8 mouse cellular contexts compared by ENCODE assay signal in genomic region chr11:115764698-115765097, GRCm38 (mm10). TPM values are rescaled to one million over a fixed set of nuclear protein-coding genes. Genes with fewer than 3 reads are reported as not detected.
A peak's percentile ranks its signal among the peaks of the same experiment; 100 is the strongest.
DNase-seq lines count a peak whose midpoint lies in the region; ATAC-seq and TF ChIP-seq lines count a peak whose summit lies in the region.

No protein-coding gene starts in this region.

- no peak for ATAC-seq in embryonic facial prominence, embryonic 11.5 days (replicated peaks; ENCODE audit: insufficient number of reproducible peaks, low FRiP score, low TSS enrichment, low read depth)
- no peak for ATAC-seq in hindbrain, embryonic 16.5 days
- no peak for ATAC-seq in midbrain, embryonic 15.5 days (replicated peaks)

- H3K4me1 ChIP-seq in kidney, adult 2 months (ENCODE audit: control insufficient read depth, insufficient read depth, low read length) = peaks cover 13% of the 10 kb centered on the region; the same call in 1 of the 2 replicates
- no peaks in the 10 kb centered on the region; the same call in 1 of the 2 replicates for H3K4me1 ChIP-seq in embryonic facial prominence, embryonic 11.5 days (ENCODE audit: control insufficient read depth, insufficient read depth, low read length)
- H3K4me1 ChIP-seq in hindbrain, embryonic 16.5 days (ENCODE audit: control insufficient read depth, insufficient read depth, low read depth, low read length) = peaks cover 18% of the 10 kb centered on the region
- H3K4me1 ChIP-seq in midbrain, embryonic 15.5 days = peaks cover 26% of the 10 kb centered on the region

- 14% methylated on average over 2 of the region's 2 CpGs for WGBS in kidney, adult 2 months
- WGBS in embryonic facial prominence, embryonic 11.5 days = 29% methylated on average over 2 of the region's 2 CpGs
- 18% methylated on average over 2 of the region's 2 CpGs for WGBS in hindbrain, embryonic 16.5 days
- 23% methylated on average over 2 of the region's 2 CpGs for WGBS in midbrain, embryonic 15.5 days

- H3K36me3 ChIP-seq in kidney, adult 2 months (ENCODE audit: control insufficient read depth, insufficient read depth, low read length) = no peaks in the 10 kb centered on the region
- no peaks in the 10 kb centered on the region for H3K36me3 ChIP-seq in embryonic facial prominence, embryonic 11.5 days (replicated peaks; ENCODE audit: control insufficient read depth, insufficient read depth, low read depth, low read length)
- no peaks in the 10 kb centered on the region for H3K36me3 ChIP-seq in hindbrain, embryonic 16.5 days (ENCODE audit: control insufficient read depth, insufficient read depth, low read length)
- H3K36me3 ChIP-seq in midbrain, embryonic 15.5 days (replicated peaks) = no peaks in the 10 kb centered on the region

- peak overlapping the region; percentile 71 for H3K27ac ChIP-seq in kidney, adult 2 months (ENCODE audit: insufficient read depth, low read depth, low read length)
- H3K27ac ChIP-seq in embryonic facial prominence, embryonic 11.5 days (replicated peaks; ENCODE audit: low read depth, low read length) = no peak overlapping the region
- peak overlapping the region; percentile 64 for H3K27ac ChIP-seq in hindbrain, embryonic 16.5 days (ENCODE audit: low read depth, low read length)
- H3K27ac ChIP-seq in midbrain, embryonic 15.5 days = peak overlapping the region; percentile 81

- TF ChIP-seq POLR2A in kidney, adult 2 months (IDR thresholded peaks at IDR 0.05; ENCODE audit: low read depth, low read length) = no peak

- DNase-seq in kidney, adult 2 months = no peak
- DNase-seq in kidney, adult 18-20 months = no peak
- no peak for DNase-seq in embryonic facial prominence, embryonic 11.5 days (ENCODE audit: low spot score)
- DNase-seq in cerebellum, adult 9-11 months = no peak
- DNase-seq in layer of hippocampus, postnatal 25 days (ENCODE audit: extremely low spot score in 1 of 2, low spot score in 1 of 2) = no peak
- DNase-seq in adrenal gland, adult 18-20 months (ENCODE audit: low spot score in 2 of 2) = no peak

- H3K4me3 ChIP-seq in kidney, adult 2 months (ENCODE audit: insufficient read depth, low read depth, low read length) = peak overlapping the region; percentile 50
- peak overlapping the region; percentile 92 for H3K4me3 ChIP-seq in embryonic facial prominence, embryonic 11.5 days (ENCODE audit: low read depth, low read length)
- peak overlapping the region; percentile 82 for H3K4me3 ChIP-seq in hindbrain, embryonic 16.5 days (ENCODE audit: low read length)
- peak overlapping the region; percentile 90 for H3K4me3 ChIP-seq in midbrain, embryonic 15.5 days

- H3K9ac ChIP-seq in embryonic facial prominence, embryonic 11.5 days (replicated peaks; ENCODE audit: low read length) = no peak overlapping the region
- peak overlapping the region; percentile 59 for H3K9ac ChIP-seq in hindbrain, embryonic 16.5 days (ENCODE audit: low read depth, low read length)
- H3K9ac ChIP-seq in midbrain, embryonic 15.5 days = peak overlapping the region; percentile 43; the same call in 1 of the 2 replicates

- H3K9me3 ChIP-seq in embryonic facial prominence, embryonic 11.5 days (replicated peaks; ENCODE audit: control insufficient read depth, low read length) = no peaks in the 10 kb centered on the region
- no peaks in the 10 kb centered on the region for H3K9me3 ChIP-seq in hindbrain, embryonic 16.5 days (ENCODE audit: control insufficient read depth, low read length)
- H3K9me3 ChIP-seq in midbrain, embryonic 15.5 days = no peaks in the 10 kb centered on the region

- TF ChIP-seq CTCF in kidney, adult 2 months (conservative IDR thresholded peaks at IDR 0.05; ENCODE audit: insufficient read depth, insufficient read length, low read depth, low read length) = no peak

- peak overlapping the region; percentile 8; the same call in 1 of the 2 replicates for H3K4me2 ChIP-seq in embryonic facial prominence, embryonic 11.5 days (ENCODE audit: low read depth, low read length)
- H3K4me2 ChIP-seq in hindbrain, embryonic 16.5 days (ENCODE audit: low read length) = peak overlapping the region; percentile 62
- peak overlapping the region; percentile 58 for H3K4me2 ChIP-seq in midbrain, embryonic 15.5 days

- no peaks in the 10 kb centered on the region for H3K27me3 ChIP-seq in kidney, adult 2 months (replicated peaks; ENCODE audit: control insufficient read depth, insufficient read depth, low read length)
- H3K27me3 ChIP-seq in embryonic facial prominence, embryonic 11.5 days (ENCODE audit: control insufficient read depth, insufficient read depth, low read length) = no peaks in the 10 kb centered on the region
- H3K27me3 ChIP-seq in hindbrain, embryonic 16.5 days (replicated peaks; ENCODE audit: control insufficient read depth, insufficient read depth, low read length) = no peaks in the 10 kb centered on the region
- H3K27me3 ChIP-seq in midbrain, embryonic 15.5 days (replicated peaks) = no peaks in the 10 kb centered on the region

RNA-seq across cellular contexts. Expression of gene Tmem94, which starts 0.5 kb away (rescaled TPM):
- 77.1 and 97.8 TPM in 2 replicates for polyA plus RNA-seq in kidney, adult 2 months (2012; rRNA removed)
- 10.3 and 14.6 TPM in 2 replicates for polyA plus RNA-seq in embryonic facial prominence, embryonic 11.5 days (2014; fragmentation: Nextera tagmentation; extraction: Ambion mirVana)
- polyA plus RNA-seq in hindbrain, embryonic 16.5 days (2015; fragmentation: Nextera tagmentation; extraction: Ambion mirVana) = 22.0 and 29.0 TPM in 2 replicates
- polyA plus RNA-seq in midbrain, embryonic 15.5 days (2015; fragmentation: Nextera tagmentation; extraction: Ambion mirVana) = 28.4 and 31.0 TPM in 2 replicates
- 10 to 100 TPM; 44.5 to 51.1 TPM for total RNA-seq in layer of hippocampus, postnatal 25 days (2021)
- 10 to 100 TPM; 57.3 to 70.3 TPM for total RNA-seq in adrenal gland, adult 18-20 months (2021)

RNA-seq across cellular contexts. Expression of gene Caskin2, which starts 48.7 kb away (rescaled TPM):
- 36.9 and 46.7 TPM in 2 replicates for polyA plus RNA-seq in kidney, adult 2 months (2012; rRNA removed)
- polyA plus RNA-seq in embryonic facial prominence, embryonic 11.5 days (2014; fragmentation: Nextera tagmentation; extraction: Ambion mirVana) = 11.9 TPM in 2 replicates
- 9.0 and 12.6 TPM in 2 replicates for polyA plus RNA-seq in hindbrain, embryonic 16.5 days (2015; fragmentation: Nextera tagmentation; extraction: Ambion mirVana)
- 9.4 and 11.1 TPM in 2 replicates for polyA plus RNA-seq in midbrain, embryonic 15.5 days (2015; fragmentation: Nextera tagmentation; extraction: Ambion mirVana)
- total RNA-seq in layer of hippocampus, postnatal 25 days (2021) = 10 to 100 TPM; 19.9 to 21.8 TPM
- total RNA-seq in adrenal gland, adult 18-20 months (2021) = 10 to 100 TPM; 55.1 to 59.8 TPM

RNA-seq across cellular contexts. Expression of gene Tsen54, which starts 49.8 kb away (rescaled TPM):
- polyA plus RNA-seq in kidney, adult 2 months (2012; rRNA removed) = 36.4 and 43.4 TPM in 2 replicates
- 19.8 and 22.2 TPM in 2 replicates for polyA plus RNA-seq in embryonic facial prominence, embryonic 11.5 days (2014; fragmentation: Nextera tagmentation; extraction: Ambion mirVana)
- polyA plus RNA-seq in hindbrain, embryonic 16.5 days (2015; fragmentation: Nextera tagmentation; extraction: Ambion mirVana) = 18.7 and 23.3 TPM in 2 replicates
- 24.8 and 27.9 TPM in 2 replicates for polyA plus RNA-seq in midbrain, embryonic 15.5 days (2015; fragmentation: Nextera tagmentation; extraction: Ambion mirVana)
- total RNA-seq in layer of hippocampus, postnatal 25 days (2021) = 10 to 100 TPM in 1 of 2 experiments, 1 to 10 TPM in 1; 9.4 to 10.9 TPM
- total RNA-seq in adrenal gland, adult 18-20 months (2021) = 10 to 100 TPM; 15.5 to 20.3 TPM

RNA-seq across cellular contexts. Expression of gene Grb2, which starts 56.3 kb away (rescaled TPM):
- polyA plus RNA-seq in kidney, adult 2 months (2012; rRNA removed) = 34.1 and 42.6 TPM in 2 replicates
- 59.0 and 61.8 TPM in 2 replicates for polyA plus RNA-seq in embryonic facial prominence, embryonic 11.5 days (2014; fragmentation: Nextera tagmentation; extraction: Ambion mirVana)
- polyA plus RNA-seq in hindbrain, embryonic 16.5 days (2015; fragmentation: Nextera tagmentation; extraction: Ambion mirVana) = 183 and 193 TPM in 2 replicates
- polyA plus RNA-seq in midbrain, embryonic 15.5 days (2015; fragmentation: Nextera tagmentation; extraction: Ambion mirVana) = 173 and 176 TPM in 2 replicates
- total RNA-seq in layer of hippocampus, postnatal 25 days (2021) = 100 to 1,000 TPM; 188 to 210 TPM
- 100 to 1,000 TPM in 1 of 2 experiments, 10 to 100 TPM in 1; 97.2 to 132 TPM for total RNA-seq in adrenal gland, adult 18-20 months (2021)

RNA-seq across cellular contexts. Expression of gene Llgl2, which starts 59.2 kb away (rescaled TPM):
- 153 and 166 TPM in 2 replicates for polyA plus RNA-seq in kidney, adult 2 months (2012; rRNA removed)
- 4.9 and 7.5 TPM in 2 replicates for polyA plus RNA-seq in embryonic facial prominence, embryonic 11.5 days (2014; fragmentation: Nextera tagmentation; extraction: Ambion mirVana)
- 1.3 and 2.1 TPM in 2 replicates for polyA plus RNA-seq in hindbrain, embryonic 16.5 days (2015; fragmentation: Nextera tagmentation; extraction: Ambion mirVana)
- polyA plus RNA-seq in midbrain, embryonic 15.5 days (2015; fragmentation: Nextera tagmentation; extraction: Ambion mirVana) = 0.84 and 1.0 TPM in 2 replicates
- 1 to 10 TPM; 1.0 to 2.3 TPM for total RNA-seq in layer of hippocampus, postnatal 25 days (2021)
- total RNA-seq in adrenal gland, adult 18-20 months (2021) = 1 to 10 TPM; 5.8 to 8.0 TPM

Comparison
In these comparisons a context has a peak if more than half of its experiments do, and no peak if none do; other contexts are left out.
1. H3K4me2 ChIP-seq: peak in every context shown above with its lines; median percentile 62 in hindbrain, embryonic 16.5 days; 58 in midbrain, embryonic 15.5 days; 8 in embryonic facial prominence, embryonic 11.5 days.